Mouse (Mus musculus) Muller cell, postnatal 12 days (primary cell): ENCODE measurements at regions not wholly inside any gene's neighbourhood (a gene's known extent, or its start where the extent isn't known, plus 50 kb on each side); places are given as distances from the start of the nearest gene placed in this dataset.

Experiments used
- DNase-seq: peaks from one replicate; pipeline ENCODE4 v3.0.0-alpha.2; 2015; ENCODE audit errors: inconsistent ontology term

DNA sequence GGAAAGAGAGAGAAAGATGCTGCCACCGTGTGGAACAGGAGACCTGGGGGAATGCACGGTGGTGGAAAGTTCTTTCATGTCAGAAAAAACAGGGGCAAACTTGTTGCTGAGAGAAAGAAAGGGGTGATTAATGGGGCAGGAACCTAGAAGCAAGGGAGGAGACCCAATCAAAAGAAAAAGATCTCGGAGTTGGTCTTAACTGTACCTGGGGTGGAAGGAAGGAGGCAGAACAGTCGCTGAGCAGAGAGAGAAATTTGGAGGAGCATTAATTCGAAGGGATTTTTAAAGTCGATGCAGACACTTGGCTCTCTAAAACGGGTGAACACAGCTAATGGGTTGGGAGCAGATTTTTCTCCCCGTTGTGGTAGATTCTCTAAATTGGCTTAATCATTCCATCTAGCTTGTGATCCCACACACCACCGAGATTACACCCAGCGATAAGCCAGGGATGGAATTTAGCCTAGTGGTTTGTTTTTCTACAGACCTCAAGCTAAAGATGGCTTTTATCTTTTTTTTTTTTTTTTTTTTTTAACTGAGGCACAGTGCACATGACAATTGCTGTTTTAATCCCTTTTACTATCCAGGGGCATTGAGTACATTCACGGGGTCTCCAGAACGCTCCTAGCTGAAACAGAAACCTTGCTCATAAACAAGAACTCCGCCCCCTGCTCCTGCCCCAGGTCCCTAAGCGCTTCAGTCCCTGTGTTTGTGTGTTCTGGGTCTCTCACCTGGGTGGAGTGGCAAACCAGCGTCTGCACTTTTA is 73.1 kb upstream of the Cpm start:
- no peak for DNase-seq

DNA sequence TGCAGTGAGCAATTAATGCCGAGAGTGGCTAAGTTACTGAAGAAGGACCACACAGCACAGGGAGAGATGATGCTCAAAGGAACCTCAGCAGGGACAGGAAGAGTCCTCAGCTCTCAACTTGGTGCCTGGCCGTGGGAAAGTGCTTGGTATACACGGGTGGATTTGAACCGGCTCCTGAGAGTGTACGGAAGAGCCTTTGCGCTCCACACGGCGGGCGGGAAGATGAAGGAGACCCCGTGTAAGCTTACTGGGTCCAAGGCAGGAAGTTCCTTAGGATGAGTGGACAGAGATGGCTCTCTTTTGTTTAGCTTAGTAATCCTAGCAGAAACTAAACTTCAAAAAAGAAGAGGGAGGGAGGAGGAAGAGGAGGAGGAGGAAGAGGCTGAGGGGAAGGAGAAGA is 73.8 kb upstream of the Cpm start:
- DNase-seq, result no peak

DNA sequence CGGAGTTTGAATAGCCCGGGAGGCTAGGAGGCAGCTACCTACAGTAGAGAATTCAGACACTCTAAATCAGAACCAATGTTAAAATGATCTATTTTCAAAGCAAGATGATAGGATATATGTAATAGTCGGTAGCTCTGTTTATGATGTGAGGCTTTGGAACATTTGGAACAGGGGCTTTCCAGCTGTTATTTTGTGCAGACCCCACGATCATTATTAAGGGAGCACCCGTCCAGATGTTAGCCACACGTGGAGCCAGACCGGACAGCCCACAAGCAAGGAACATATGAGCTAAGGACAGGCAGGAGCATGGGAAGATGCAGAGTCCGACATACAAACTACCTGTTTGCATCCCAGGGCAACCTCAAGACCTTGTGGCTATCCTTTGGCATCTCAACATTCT is 74.3 kb upstream of the Cpm start:
- no peak for DNase-seq

DNA sequence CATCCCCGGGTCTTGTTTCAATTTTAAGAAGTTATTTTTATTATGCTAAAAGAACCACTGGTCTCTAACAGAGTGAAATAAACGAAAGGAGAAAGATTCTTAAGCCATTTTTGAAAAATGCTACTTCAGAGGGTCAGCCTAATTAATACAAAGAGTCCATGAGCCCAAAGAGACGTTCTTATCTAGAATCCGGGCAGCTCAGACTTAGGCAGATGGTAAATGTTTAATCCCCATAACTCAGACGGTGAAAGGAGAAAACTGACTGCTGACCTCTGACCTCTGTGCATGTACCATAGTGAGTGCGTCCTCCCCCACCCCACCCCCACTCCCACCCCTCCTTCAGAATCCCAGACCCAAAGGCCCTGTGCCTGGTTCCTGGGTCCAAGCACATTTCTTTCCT is 74.8 kb upstream of the Cpm start:
- DNase-seq, result no peak

DNA sequence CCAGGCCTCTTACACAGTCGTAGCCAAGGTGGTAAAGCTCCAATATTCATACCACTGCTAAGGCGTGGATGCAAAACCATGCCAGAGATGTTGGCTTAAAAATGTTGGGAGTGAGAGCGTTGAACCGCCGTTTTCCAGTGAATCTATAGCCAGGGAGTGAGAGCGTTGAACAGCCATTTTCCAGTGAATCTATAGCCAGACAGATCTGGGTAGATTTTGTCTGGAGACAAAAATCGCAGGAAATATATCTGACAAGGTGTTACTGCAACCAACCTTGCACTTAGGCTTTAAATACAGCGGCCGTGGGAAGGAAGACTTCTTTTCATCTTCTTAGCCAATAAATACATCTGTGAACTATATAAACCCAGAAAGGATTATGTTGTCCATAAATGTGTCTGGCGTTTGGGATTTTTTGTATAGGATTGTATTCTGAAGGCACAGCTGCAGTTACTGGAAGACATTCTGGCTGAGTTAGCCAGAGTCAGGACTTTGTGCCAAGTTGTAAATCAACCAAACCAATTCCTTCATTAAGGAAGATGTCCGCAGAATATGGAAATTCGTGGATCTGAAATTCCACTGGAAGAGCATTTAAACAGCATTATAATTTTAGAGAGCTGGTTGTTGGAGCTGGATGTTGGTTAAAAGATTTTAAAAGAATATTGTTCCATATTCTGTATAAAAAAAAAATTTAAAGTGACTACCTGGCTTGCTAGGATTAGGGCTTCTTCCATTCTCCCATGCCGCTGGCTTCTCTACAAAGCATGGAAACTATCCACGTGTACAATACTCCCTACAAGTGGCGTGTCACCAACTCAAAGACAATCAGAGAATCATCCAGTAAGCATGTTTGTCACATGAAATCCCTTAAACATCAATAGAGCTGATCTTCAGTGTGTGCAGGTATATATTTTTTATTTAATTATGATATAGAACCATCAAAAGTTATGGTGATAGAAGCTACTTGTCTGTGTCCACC is 75.8 kb upstream of the Cpm start:
- DNase-seq, result no peak

DNA sequence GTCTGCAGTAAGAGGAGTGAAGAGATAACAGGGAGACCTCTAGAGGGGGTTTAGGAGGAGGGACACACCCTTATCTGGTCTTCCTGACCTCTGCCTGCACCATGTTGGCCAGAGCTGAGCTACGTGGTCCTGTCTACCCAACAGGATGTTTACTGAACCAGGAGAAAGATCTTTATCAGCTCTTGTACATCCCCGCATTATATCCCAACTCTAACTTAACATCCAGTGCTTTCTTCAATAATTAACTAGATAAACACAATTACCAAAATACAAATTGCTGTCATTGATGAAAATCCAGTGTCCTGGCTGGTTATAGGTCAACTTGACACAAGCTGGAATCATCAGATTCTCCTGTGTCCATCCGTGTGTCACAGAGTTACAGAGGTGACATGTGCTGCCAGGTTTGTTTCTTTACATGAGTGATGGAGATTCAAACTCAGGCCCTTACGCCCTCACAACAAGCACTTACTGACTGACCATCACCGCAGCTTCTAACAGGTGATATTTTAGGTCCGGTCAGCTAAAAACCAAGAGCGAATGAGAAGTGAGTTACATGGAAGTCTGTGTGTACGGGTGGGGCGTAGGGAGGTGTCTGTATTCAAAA is 77.1 kb upstream of the Cpm start:
- DNase-seq, result no peak

DNA sequence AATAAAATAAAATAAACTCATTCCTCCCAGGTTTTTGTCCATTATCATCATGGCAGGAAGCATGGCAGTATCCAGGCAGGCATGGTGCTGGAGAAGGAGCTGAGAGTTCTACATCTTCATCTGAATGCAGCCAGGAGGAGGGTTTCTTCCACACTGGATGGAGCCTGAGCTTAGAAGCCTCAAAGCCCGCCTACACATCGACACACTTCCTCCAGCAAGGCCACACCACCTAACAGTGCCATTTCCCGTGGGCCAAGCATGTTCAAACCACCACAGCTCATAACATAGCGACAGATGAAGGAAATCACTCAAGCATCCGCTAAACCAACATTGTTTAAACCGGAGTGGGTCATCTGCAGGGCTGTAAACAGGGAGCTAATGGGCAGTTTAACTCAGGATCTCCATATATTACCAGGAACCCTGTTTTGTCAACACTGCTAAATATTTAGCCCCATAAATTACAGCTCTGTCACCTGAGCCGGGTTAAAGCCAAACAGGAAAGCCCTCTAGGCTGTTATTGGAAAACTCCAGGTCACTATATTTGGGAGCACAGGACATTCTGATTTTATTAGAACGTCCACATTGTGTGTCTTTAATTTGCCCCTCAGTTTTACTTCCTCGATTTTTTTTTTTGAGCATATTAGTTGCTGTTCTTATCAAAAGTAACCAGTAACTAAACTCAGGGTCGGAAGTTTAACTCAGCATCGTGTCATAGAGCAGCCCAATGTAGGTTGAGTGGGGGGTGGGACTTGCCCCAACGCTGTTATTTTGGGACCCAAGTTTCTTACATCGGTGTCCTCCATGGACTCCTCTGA is 77.9 kb upstream of the Cpm start:
- no peak for DNase-seq

DNA sequence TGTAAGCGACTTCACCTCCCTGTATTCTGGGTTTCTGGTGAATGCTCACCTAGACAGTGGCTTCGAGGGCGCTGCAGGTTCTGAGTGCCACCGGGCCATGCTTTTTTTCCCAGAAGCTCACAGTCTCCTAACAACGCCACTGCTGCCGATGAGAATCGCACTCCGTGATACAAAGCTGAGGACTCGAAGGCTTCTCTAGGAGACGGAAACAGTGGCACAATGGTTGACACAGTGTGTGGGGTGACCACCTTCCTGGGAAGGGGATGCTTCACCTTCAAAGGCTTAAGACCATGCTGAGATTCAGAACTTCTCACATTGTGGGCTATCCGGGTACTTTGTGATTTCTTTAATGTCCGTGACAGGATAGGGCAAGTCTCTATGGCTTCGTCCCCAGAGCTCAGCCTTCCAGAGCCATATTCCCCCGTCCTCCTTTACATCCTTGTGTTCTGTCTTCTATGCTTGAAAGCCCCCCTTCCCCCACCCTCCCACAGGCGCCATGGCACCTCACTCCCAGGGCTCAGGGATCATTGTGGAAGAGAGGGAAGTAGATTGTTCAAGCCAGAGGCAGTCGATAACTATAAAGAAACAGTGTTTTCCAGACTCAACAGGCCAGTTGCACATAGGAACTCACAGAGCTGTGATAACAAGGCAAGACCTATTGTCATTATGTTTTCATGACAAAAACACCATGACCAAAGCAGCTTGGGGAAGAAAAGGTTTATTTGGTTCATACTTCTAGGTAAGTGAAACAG is 79.3 kb upstream of the Cpm start:
- DNase-seq, result no peak

DNA sequence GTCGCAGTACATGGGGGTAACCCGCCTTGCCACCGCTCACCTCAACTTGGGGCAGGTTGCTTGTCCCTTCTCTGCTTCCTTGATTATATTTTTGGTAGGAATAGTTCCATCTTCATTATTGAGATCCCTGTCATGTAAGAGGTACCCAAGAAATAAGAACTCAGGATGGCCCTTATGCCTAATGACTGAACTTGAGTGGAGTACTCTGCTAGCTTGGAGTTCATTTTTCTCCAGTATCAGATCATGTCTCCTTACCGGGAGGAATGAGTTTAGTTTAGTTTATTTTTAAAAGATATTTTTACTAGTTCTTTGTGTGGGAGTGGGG is 79.8 kb upstream of the Cpm start:
- no peak for DNase-seq

DNA sequence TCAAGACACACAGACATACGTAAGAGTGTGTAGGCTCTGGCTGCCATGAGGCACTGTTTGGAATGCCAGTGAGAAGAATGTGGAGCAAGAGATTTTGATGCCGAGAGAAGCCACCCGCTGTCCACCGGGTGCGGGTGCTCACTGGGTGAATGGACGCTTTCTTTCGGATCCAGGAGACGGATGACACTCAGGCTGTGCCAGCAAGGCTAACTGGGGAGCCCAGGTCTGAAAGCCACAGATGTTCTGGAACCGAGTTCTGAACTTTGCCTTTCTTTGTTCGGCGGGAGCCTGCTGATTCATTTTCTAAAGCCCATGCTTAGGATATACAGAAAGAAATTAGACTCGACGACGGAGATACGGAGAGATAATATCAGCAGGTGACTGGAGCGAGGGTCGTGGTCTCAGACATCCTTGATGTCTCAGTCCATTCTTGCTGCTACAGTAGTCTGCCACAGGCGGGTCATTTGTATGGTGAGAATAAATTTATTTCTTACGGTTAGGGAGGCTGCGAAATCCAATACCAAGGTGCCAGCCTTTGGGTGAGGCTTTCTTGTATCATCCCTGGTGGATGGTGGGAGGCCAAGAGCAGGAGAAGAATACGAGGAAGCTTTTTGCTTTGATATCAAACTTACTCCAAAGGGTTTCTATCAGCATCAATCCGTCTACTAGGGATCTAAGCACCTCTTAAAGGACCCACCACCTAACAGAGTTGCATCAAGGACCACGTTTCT is 80.4 kb upstream of the Cpm start:
- no peak for DNase-seq

DNA sequence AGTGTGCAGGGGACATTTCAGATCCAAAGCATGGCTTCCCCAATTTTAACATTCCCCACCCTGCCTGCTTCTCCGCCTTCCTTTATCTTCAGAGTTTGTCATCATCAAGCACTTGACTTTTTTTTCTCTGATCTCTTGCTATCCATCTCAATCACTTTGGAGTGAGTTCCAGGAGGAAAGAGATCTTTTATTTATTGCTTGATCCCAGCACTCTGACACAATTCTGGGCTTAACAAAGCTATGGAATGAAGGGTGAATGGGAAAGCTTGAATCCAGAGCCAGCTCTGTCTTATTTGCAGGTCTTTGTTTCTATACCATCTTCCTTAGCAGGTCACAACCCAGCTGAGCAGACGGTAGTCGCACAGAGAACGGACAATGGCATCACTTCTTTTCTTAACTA is 81.0 kb upstream of the Cpm start:
- no peak for DNase-seq

DNA sequence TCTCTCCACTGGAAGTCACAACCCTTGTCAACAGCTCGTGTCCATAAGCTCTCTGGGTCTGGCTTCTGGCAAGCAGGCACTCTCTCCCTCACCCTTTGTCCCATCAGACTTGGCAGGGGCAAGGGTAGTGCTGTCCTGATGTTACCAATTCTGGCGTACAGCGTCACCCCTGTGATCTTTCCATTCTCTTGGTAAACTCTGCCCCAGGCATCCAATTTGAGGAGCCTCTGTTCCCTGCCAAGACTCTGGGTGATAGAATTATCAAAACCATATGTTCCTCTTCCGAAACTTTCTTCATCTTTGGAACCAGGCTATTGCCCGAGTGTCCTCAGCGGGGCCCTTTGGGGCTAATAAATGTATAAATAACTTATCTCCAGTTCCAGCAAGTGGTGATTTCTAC is 82.0 kb upstream of the Cpm start:
- DNase-seq, result no peak

DNA sequence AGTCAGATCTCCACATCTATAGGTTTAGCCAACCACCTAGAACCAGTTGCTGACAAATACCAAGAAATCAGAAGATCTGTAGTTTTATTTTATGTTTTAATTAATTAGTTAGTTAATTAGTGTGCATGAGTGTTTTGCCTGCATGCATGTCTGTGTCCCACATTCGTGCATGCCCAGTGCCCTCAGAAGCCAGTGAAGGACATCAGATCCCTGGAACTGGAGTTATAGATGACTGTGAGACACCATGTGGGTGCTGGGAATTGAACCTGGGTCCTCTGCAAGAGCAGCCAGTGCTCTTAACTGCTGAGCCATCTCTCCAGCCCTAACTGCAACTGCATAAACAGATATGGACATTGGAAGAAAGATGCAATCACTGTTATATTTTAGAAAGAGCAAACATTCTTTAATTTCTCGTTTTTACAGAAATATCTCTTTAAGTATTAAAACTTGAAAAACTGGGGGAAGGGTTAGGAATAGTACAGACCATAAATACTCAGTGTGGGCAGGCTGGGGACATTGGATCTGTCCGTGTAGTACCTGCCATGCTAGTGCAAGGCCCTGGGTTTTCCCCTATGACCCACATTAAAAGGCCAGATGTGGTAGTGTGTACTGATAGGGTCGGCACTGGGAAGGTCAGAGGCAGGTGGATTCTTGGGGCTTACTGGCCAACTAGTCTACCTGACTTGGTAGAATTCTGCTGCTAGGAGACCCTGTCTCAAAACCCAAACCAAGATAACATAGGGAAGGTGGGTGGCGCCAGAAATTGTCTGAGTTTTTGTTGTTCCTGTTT is 83.3 kb upstream of the Cpm start:
- DNase-seq, result no peak

DNA sequence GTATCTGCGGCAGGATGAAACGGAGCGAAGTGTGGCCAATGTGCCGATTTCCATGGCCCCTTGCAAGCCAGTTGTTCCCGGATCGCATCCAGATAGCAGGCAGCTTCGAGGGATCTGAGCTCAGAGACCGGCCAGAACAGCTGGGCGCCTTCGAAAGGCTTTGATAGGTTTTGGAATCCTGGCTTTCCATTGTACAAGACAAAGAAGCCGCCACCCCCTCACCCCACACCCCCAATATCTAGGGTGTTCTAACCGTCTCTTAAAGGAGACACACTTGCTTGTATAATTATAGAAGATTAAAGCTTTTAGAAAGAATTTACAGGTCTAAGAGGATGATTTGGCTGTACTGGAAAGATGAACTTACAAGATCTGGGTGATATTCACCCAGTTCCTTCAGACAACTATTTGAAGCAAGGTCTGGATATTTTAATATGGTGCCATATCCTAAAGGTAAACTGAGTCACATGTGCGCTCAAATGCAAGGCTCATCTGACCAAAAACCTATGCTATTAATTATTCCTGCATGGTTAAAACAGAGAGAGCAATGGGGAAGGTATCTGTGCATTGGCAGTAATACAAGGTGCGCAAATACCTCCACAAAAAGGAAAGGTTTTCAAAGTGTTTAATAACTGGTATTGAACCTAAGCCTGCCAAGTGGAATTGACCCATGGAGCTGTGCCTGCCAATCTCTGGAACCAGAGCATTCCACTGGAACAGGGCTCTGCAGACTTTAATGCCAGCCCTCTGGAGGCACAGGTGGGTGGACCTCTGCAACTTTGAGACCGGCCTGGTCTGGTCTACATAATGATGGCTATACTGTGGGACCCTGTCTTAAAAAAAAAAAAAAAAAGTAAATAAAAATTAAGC is 84.4 kb upstream of the Cpm start:
- DNase-seq, result no peak

DNA sequence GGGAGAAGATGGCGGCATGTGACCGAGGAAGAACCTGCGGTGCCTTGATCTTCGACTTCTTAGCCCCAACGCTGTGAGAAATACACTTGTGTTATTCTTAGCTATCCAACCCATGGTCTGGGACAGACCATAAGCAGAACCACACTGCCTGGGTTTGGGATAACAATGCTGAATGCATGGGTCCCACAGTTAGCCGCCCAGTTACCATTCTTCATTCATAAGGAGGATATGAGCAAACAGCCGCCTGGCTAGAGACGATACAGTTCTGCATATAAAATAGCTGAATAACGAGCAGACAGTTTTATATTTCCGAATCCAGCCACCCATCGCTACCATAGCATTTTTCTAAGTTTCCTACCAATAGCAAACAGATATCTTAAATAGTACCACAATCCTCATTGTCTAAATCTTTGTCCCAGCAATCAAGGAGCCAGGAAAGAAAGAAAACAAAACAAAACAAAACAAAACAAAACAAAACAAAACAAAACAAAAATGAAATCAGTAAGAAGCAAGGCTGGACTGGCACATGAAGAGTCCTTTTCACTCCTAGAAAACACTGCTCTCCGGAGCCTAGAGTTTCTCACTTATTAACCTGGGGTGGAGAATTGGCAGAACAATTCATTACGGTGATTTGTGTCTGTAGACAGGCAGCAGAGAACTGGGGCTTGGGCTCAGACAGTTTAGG is 85.2 kb upstream of the Cpm start:
- DNase-seq, result no peak

DNA sequence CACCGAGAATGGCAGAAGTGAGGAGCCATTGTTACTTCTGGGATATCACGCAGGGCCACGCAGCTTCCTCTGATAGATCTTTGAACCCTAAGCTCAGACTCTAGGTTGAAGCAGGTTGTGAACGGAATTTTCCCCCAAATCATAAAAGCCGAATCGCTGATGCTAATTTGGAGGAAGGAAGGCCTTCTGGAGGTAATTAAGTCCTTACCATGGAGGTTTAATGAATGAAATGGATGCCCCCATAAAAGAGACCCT is 85.7 kb upstream of the Cpm start:
- DNase-seq, result no peak

DNA sequence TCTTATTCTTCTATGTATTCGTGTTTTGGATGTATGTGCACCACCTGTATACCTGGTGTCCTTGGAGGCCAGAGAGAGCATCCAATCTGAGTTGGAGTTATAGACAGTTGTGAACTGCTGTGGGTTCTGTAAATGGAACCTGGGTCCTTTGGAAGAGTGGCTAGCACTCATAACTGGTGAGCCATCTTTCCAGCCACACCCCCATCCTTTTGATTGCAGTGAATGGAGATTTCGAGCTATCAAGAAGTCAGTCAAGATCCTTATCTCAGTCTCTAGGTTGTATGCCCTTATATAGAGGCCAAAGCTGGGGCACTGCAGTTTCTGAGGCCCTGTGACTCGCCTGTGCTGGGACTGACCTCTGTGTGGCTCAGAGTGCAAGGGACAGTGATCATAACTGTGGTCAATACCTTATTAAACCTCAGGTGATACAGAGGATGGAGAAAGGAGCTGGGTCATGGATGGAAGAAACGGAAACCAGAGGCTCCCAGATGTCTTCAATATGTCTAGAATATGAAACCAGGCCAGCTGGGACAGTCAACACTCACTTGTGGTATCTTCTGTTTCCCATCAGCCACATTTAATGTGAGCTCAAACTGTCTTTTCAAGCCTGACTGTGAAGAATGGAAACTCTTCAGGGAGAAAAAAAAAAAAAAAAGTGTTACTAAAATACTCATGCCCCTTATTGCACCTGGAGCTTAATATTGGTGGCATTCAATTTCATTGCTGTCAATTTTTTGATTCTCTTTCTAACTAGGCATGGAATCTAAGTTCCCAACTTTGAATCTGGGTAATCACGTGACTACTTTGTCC is 86.2 kb upstream of the Cpm start:
- no peak for DNase-seq

DNA sequence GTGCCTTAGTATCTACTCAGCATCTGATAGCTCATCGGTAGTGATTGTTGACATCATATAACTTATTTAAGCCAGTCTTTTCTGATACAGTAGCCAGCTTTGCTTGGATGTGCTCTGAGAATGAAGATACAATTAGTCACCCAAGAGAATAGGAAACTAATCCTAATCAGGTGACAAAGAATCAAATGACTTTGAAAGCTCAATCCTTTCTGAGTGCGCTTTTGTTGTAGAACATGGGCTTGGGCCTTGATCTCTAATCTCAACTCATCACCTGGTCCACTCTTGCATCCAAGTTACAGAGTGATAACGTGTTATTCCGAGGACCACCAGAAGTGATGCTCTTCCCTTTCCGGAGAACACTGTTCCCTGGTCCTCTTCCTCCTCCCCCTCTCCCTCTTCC is 86.9 kb upstream of the Cpm start:
- DNase-seq, result no peak
